Mouse (Mus musculus): ENCODE measurements around the gene Siae. TPM values are rescaled to one million over a fixed set of nuclear protein-coding genes. Genes with fewer than 3 reads are reported as not detected.

Gene Siae
- polyA plus RNA-seq, 1 experiment, result not detected

- Histone ChIP-seq H3K36me3 (ENCODE audit: control insufficient read depth) (no peaks in the 10 kb centered on the region), H3K4me3 (replicated peaks) (no peak overlapping the region), H3K27me3 (ENCODE audit: control insufficient read depth) (peaks cover 2% of the 10 kb centered on the region), H3K9me3 (ENCODE audit: control insufficient read depth, low read length) (no peaks in the 10 kb centered on the region), H3K4me1 (ENCODE audit: control insufficient read depth) (peaks cover 12% of the 10 kb centered on the region)
- no peak for TF ChIP-seq GATA1 (IDR thresholded peaks at IDR 0.05; ENCODE audit: low read length)
- TF ChIP-seq TAL1 (IDR thresholded peaks at IDR 0.05; ENCODE audit: low read length), result no peak
Measured at GRCm38 (mm10) chr9:37540226-37540625, 15.3 kb upstream of the Siae start.

GRCm38 (mm10) chr9:37540701-37541575 is 14.6 kb upstream of the Siae start:
- Histone ChIP-seq H3K4me3 (replicated peaks) (no peak overlapping the region), H3K27me3 (ENCODE audit: control insufficient read depth) (peaks cover 9% of the 10 kb centered on the region), H3K36me3 (ENCODE audit: control insufficient read depth) (no peaks in the 10 kb centered on the region), H3K9me3 (ENCODE audit: control insufficient read depth, low read length) (no peaks in the 10 kb centered on the region), H3K4me1 (ENCODE audit: control insufficient read depth) (peaks cover 13% of the 10 kb centered on the region)
- TF ChIP-seq TAL1 (IDR thresholded peaks at IDR 0.05; ENCODE audit: low read length), result no peak
- no peak for TF ChIP-seq GATA1 (IDR thresholded peaks at IDR 0.05; ENCODE audit: low read length)

GRCm38 (mm10) chr9:37541851-37542642 is 13.5 kb upstream of the Siae start:
- no peaks in the 10 kb centered on the region for H3K36me3 ChIP-seq (ENCODE audit: control insufficient read depth)
- peaks cover 12% of the 10 kb centered on the region for H3K27me3 ChIP-seq (ENCODE audit: control insufficient read depth)
- TF ChIP-seq TAL1 (IDR thresholded peaks at IDR 0.05; ENCODE audit: low read length), result no peak
- H3K4me1 ChIP-seq (ENCODE audit: control insufficient read depth), result peaks cover 13% of the 10 kb centered on the region
- no peaks in the 10 kb centered on the region for H3K9me3 ChIP-seq (ENCODE audit: control insufficient read depth, low read length)
- no peak overlapping the region for H3K4me3 ChIP-seq (replicated peaks)

GRCm38 (mm10) chr9:37543869-37544440 is 11.5 kb upstream of the Siae start:
- Histone ChIP-seq H3K4me3 (replicated peaks) (peak overlapping the region; percentile 59), H3K4me1 (ENCODE audit: control insufficient read depth) (peaks cover 13% of the 10 kb centered on the region), H3K27me3 (ENCODE audit: control insufficient read depth) (peaks cover 12% of the 10 kb centered on the region), H3K36me3 (ENCODE audit: control insufficient read depth) (no peaks in the 10 kb centered on the region), H3K9me3 (ENCODE audit: control insufficient read depth, low read length) (no peaks in the 10 kb centered on the region)
- no peak for TF ChIP-seq TAL1 (IDR thresholded peaks at IDR 0.05; ENCODE audit: low read length)
- TF ChIP-seq GATA1 (IDR thresholded peaks at IDR 0.05; ENCODE audit: low read length), result no peak

GRCm38 (mm10) chr9:37544447-37545165 is 10.9 kb upstream of the Siae start:
- Histone ChIP-seq H3K9me3 (ENCODE audit: control insufficient read depth, low read length) (no peaks in the 10 kb centered on the region), H3K27me3 (ENCODE audit: control insufficient read depth) (peaks cover 12% of the 10 kb centered on the region), H3K4me1 (ENCODE audit: control insufficient read depth) (peaks cover 13% of the 10 kb centered on the region), H3K4me3 (replicated peaks) (peak overlapping the region; percentile 59), H3K36me3 (ENCODE audit: control insufficient read depth) (no peaks in the 10 kb centered on the region)
- TF ChIP-seq TAL1 (IDR thresholded peaks at IDR 0.05; ENCODE audit: low read length) (no peak), GATA1 (IDR thresholded peaks at IDR 0.05; ENCODE audit: low read length) (no peak)

- TF ChIP-seq TAL1 (IDR thresholded peaks at IDR 0.05; ENCODE audit: low read length) (no peak), GATA1 (IDR thresholded peaks at IDR 0.05; ENCODE audit: low read length) (no peak)
- Histone ChIP-seq H3K4me1 (ENCODE audit: control insufficient read depth) (peaks cover 13% of the 10 kb centered on the region), H3K36me3 (ENCODE audit: control insufficient read depth) (no peaks in the 10 kb centered on the region)
Measured at GRCm38 (mm10) chr9:37545166-37545610, 10.3 kb upstream of the Siae start.

GRCm38 (mm10) chr9:37545847-37546452 is 9.5 kb upstream of the Siae start:
- no peak for TF ChIP-seq TAL1 (IDR thresholded peaks at IDR 0.05; ENCODE audit: low read length)
- no peak for TF ChIP-seq GATA1 (IDR thresholded peaks at IDR 0.05; ENCODE audit: low read length)

More at GRCm38 (mm10) chr9:37545166-37545610, 10.3 kb upstream of the Siae start:
- Histone ChIP-seq H3K4me3 (replicated peaks) (peak overlapping the region; percentile 59), H3K9me3 (ENCODE audit: control insufficient read depth, low read length) (no peaks in the 10 kb centered on the region), H3K27me3 (ENCODE audit: control insufficient read depth) (peaks cover 14% of the 10 kb centered on the region)

GRCm38 (mm10) chr9:37546889-37547288 is 8.6 kb upstream of the Siae start:
- H3K27me3 ChIP-seq (ENCODE audit: control insufficient read depth), result peaks cover 30% of the 10 kb centered on the region
- no peak overlapping the region for H3K4me3 ChIP-seq (replicated peaks)
- no peaks in the 10 kb centered on the region for H3K36me3 ChIP-seq (ENCODE audit: control insufficient read depth)
- TF ChIP-seq GATA1 (IDR thresholded peaks at IDR 0.05; ENCODE audit: low read length), result no peak
- TF ChIP-seq TAL1 (IDR thresholded peaks at IDR 0.05; ENCODE audit: low read length), result no peak
- H3K9me3 ChIP-seq (ENCODE audit: control insufficient read depth, low read length), result no peaks in the 10 kb centered on the region
- H3K4me1 ChIP-seq (ENCODE audit: control insufficient read depth), result peaks cover 18% of the 10 kb centered on the region

More at GRCm38 (mm10) chr9:37545847-37546452, 9.5 kb upstream of the Siae start:
- Histone ChIP-seq H3K9me3 (ENCODE audit: control insufficient read depth, low read length) (no peaks in the 10 kb centered on the region), H3K4me3 (replicated peaks) (no peak overlapping the region), H3K27me3 (ENCODE audit: control insufficient read depth) (peaks cover 21% of the 10 kb centered on the region), H3K36me3 (ENCODE audit: control insufficient read depth) (no peaks in the 10 kb centered on the region), H3K4me1 (ENCODE audit: control insufficient read depth) (peaks cover 15% of the 10 kb centered on the region)

All from erythroblast, embryonic 14.5 days (primary cell).